Mouse (Mus musculus) kidney, postnatal 0 days (tissue): ENCODE results near the gene Eif3i. TPM values are rescaled to one million over a fixed set of nuclear protein-coding genes. Genes with fewer than 3 reads are reported as not detected.
A peak's percentile ranks its signal among the peaks of the same experiment; 100 is the strongest.

Experiments
- ATAC-seq: fragments of 200-750 bp; cut with Nextera tagmentation; replicated peaks from 2 replicates; pipeline ENCODE4 v1.8.0; 2017; ENCODE audit warnings: low read depth, moderate number of reproducible peaks, moderate TSS enrichment, moderate library complexity; ENCODE audit not compliant: low FRiP score
- DNase-seq: peaks from one replicate; pipeline ENCODE4 v3.0.0-alpha.2; 2016; ENCODE audit warnings: low spot score
- H3K27ac ChIP-seq: fragments of 300-500 bp; sonication (generic); 2 replicates; pipeline ENCODE4 v1.5.1; 2014; ENCODE audit warnings: mild to moderate bottlenecking
- H3K27me3 ChIP-seq: fragments of 300-500 bp; sonication (generic); 2 replicates; pipeline ENCODE4 v1.6.1; 2014; ENCODE audit warnings: low read length, mixed read lengths; ENCODE audit not compliant: insufficient read depth
- H3K36me3 ChIP-seq: fragments of 300-500 bp; sonication (generic); 2 replicates; pipeline ENCODE4 v1.6.1; 2014; ENCODE audit warnings: low read length, mixed read lengths; ENCODE audit not compliant: insufficient read depth
- H3K4me1 ChIP-seq: fragments of 300-500 bp; sonication (generic); replicated peaks from 2 replicates; pipeline ENCODE4 v1.6.1; 2014; ENCODE audit warnings: antibody characterized with exemption, low read length, mixed read lengths; ENCODE audit not compliant: insufficient read depth
- H3K4me2 ChIP-seq: fragments of 300-500 bp; sonication (generic); 2 replicates; pipeline ENCODE4 v1.6.1; 2014; ENCODE audit warnings: mild to moderate bottlenecking, low read length, moderate library complexity, mixed read lengths
- H3K4me3 ChIP-seq: fragments of 300-500 bp; sonication (generic); replicated peaks from 2 replicates; pipeline ENCODE4 v1.5.1; 2014; ENCODE audit warnings: low read depth, low read length
- H3K9ac ChIP-seq: fragments of 300-500 bp; sonication (generic); 2 replicates; pipeline ENCODE4 v1.6.1; 2014; ENCODE audit warnings: low read depth, low read length
- H3K9me3 ChIP-seq: fragments of 300-500 bp; sonication (generic); replicated peaks from 2 replicates; pipeline ENCODE4 v1.6.1; 2016; ENCODE audit warnings: low read length, inconsistent platforms, mixed read lengths
- CTCF ChIP-seq: IDR thresholded peaks from 2 replicates; pipeline ENCODE4 v1.5.1; 2016; ENCODE audit warnings: antibody characterized with exemption, low read depth, mild to moderate bottlenecking, moderate library complexity
- WGBS: fragments of 180-500 bp; shearing (Covaris S2); extraction: QIAGEN DNeasy Blood & Tissue Kit; methylation state at CpG from one replicate; pipeline ENCODE4 v1.1.7; 2014; 5-methylcytosine and 5-hydroxymethylcytosine counted together
- microRNA-seq: library from miRNA; unstranded; fragments of <30 nt; microRNA quantifications from one replicate; pipeline ENCODE4, GENCODE M21; 2016
- polyA plus RNA-seq: library from polyadenylated mRNA; unstranded; fragments of >200 nt; fragmentation: Nextera tagmentation; extraction: Ambion mirVana; gene quantifications from 2 replicates; pipeline ENCODE4 v1.2.1, GENCODE M21; 2015

Gene Eif3i
- polyA plus RNA-seq, 1 experiment from 2014 or later, result 298 TPM

- under 1% methylated on average over 41 of the region's 46 CpGs for WGBS
These were observed 57.8 kb downstream of the Eif3i start, which contains the start of gene Hdac1 for GRCm38 (mm10) chr4:129542592-129543141. TSS of gene Hdac1 (minus strand) at chr4:129542713.

More at GRCm38 (mm10) chr4:129542592-129543141, 57.8 kb downstream of the Eif3i start, which contains the start of gene Hdac1:
- peak; percentile 100 for ATAC-seq
- peak; percentile 99 for DNase-seq
- peak; percentile 28; the same call in 1 of the 2 replicates for TF ChIP-seq CTCF
- H3K9me3 ChIP-seq, result no peaks in the 10 kb centered on the region
- peaks cover 11% of the 10 kb centered on the region; the same call in 1 of the 2 replicates for H3K4me1 ChIP-seq
- no peaks in the 10 kb centered on the region for H3K27me3 ChIP-seq
- H3K9ac ChIP-seq, result peak within 1 kb of the TSS; percentile 87
- H3K27ac ChIP-seq, result peak within 1 kb of the TSS; percentile 88
- H3K4me2 ChIP-seq, result peak within 1 kb of the TSS; percentile 87
- no peaks in the 10 kb centered on the region for H3K36me3 ChIP-seq
- H3K4me3 ChIP-seq, result peak within 1 kb of the TSS; percentile 87

Small RNA genes within 50 kb of the gene (microRNA-seq; reads per million reads assigned to microRNA genes)
- not detected for gene Mir8119

Other genes with a start within 250 kb of the Eif3i start
- 12.3 and 13.7 TPM in 2 replicates for gene Zbtb8a, start 222.5 kb downstream of the Eif3i start, polyA plus RNA-seq
- gene Zbtb8b, start 159.8 kb downstream of the Eif3i start, polyA plus RNA-seq, result 3.7 and 3.8 TPM in 2 replicates
- gene Bsdc1, start 139.1 kb downstream of the Eif3i start, polyA plus RNA-seq, result 25.6 and 27.8 TPM in 2 replicates
- 0.10 TPM in 1 of 2 replicates, not detected in the other for gene Tssk3, start 109.6 kb downstream of the Eif3i start, polyA plus RNA-seq
- 0.37 and 0.78 TPM in 2 replicates for gene Fam229a, start 109.5 kb downstream of the Eif3i start, polyA plus RNA-seq
- gene Marcksl1, start 87.1 kb downstream of the Eif3i start, polyA plus RNA-seq, result 613 and 625 TPM in 2 replicates
- gene Hdac1, start 57.9 kb downstream of the Eif3i start, polyA plus RNA-seq, result 170 and 196 TPM in 2 replicates
- gene Lck, start 27.0 kb downstream of the Eif3i start, polyA plus RNA-seq, result 8.8 and 9.1 TPM in 2 replicates
- 39.9 and 40.3 TPM in 2 replicates for gene Fam167b, start 22.1 kb downstream of the Eif3i start, polyA plus RNA-seq
- gene Tmem234, start within 50 bp of the Eif3i start, polyA plus RNA-seq, result 188 and 197 TPM in 2 replicates
- 1.9 and 2.3 TPM in 2 replicates for gene Dcdc2b, start 13.6 kb upstream of the Eif3i start, polyA plus RNA-seq
- 30.2 and 31.6 TPM in 2 replicates for gene Iqcc, start 18.5 kb upstream of the Eif3i start, polyA plus RNA-seq
- 64.8 and 69.5 TPM in 2 replicates for gene Ccdc28b, start 23.3 kb upstream of the Eif3i start, polyA plus RNA-seq
- gene Txlna, start 40.4 kb upstream of the Eif3i start, polyA plus RNA-seq, result 42.9 and 50.3 TPM in 2 replicates
- 11.7 and 12.7 TPM in 2 replicates for gene Kpna6, start 72.1 kb upstream of the Eif3i start, polyA plus RNA-seq
- 12.4 and 12.9 TPM in 2 replicates for gene Tmem39b, start 96.2 kb upstream of the Eif3i start, polyA plus RNA-seq
- gene Khdrbs1, start 141.7 kb upstream of the Eif3i start, polyA plus RNA-seq, result 86.4 and 90.6 TPM in 2 replicates
- 383 and 402 TPM in 2 replicates for gene Ptp4a2, start 210.6 kb upstream of the Eif3i start, polyA plus RNA-seq